Mouse (Mus musculus) naive thymus-derived CD4-positive, alpha-beta T cell, adult 2 months (primary cell): ENCODE results near the gene Myh10.

Experiments
- DNase-seq: peaks from one replicate; pipeline ENCODE4 v3.0.0-alpha.2; 2011; ENCODE audit warnings: low read depth

Gene Myh10

GRCm38 (mm10) chr11:68863631-68864091 is 172.3 kb downstream of the Myh10 start:
- no peak for DNase-seq

- no peak for DNase-seq
Observed at GRCm38 (mm10) chr11:68864544-68865189, 173.3 kb downstream of the Myh10 start.
